Mouse (Mus musculus) liver, adult 2 months (tissue): ENCODE results near the gene Tmco5. TPM values are rescaled to one million over a fixed set of nuclear protein-coding genes. Genes with fewer than 3 reads are reported as not detected.

Source experiments
- DNase-seq: peaks from one replicate; pipeline ENCODE4 v3.0.0-alpha.2; 2011; ENCODE audit warnings: low read depth, low spot score; ENCODE audit errors: extremely low read depth
- H3K27ac ChIP-seq: fragments of 200-500 bp; replicated peaks from 2 replicates; pipeline ENCODE4 v1.5.1; 2012; ENCODE audit warnings: low read depth, mild to moderate bottlenecking, control low read depth, inconsistent platforms, low read length; ENCODE audit not compliant: insufficient read depth
- H3K27me3 ChIP-seq: fragments of 200-500 bp; 2 replicates; pipeline ENCODE4 v1.6.1; 2012; ENCODE audit warnings: mild to moderate bottlenecking, moderate library complexity, low read length, inconsistent platforms; ENCODE audit not compliant: control insufficient read depth, insufficient read depth
- H3K36me3 ChIP-seq: fragments of 200-500 bp; 2 replicates; pipeline ENCODE4 v1.6.1; 2012; ENCODE audit warnings: low read length, inconsistent platforms; ENCODE audit not compliant: control insufficient read depth, insufficient read depth
- H3K4me1 ChIP-seq: fragments of 200-500 bp; 2 replicates; pipeline ENCODE4 v1.6.1; 2011; ENCODE audit warnings: low read length; ENCODE audit not compliant: control insufficient read depth, insufficient read depth
- H3K4me3 ChIP-seq: fragments of 200-500 bp; 2 replicates; pipeline ENCODE4 v1.5.1; 2011; ENCODE audit warnings: low read depth, mild to moderate bottlenecking, control low read depth, low read length, moderate library complexity; ENCODE audit not compliant: insufficient read depth
- H3K79me2 ChIP-seq: fragments of 200-500 bp; 2 replicates; pipeline ENCODE4 v1.6.1; 2012; ENCODE audit warnings: inconsistent platforms, mild to moderate bottlenecking, low read length, moderate library complexity; ENCODE audit not compliant: control insufficient read depth, insufficient read depth
- H3K9ac ChIP-seq: fragments of 200-500 bp; 2 replicates; pipeline ENCODE4 v1.6.1; 2012; ENCODE audit warnings: low read depth, mild to moderate bottlenecking, control low read depth, inconsistent platforms, low read length
- CTCF ChIP-seq: fragments of 200-500 bp; IDR thresholded peaks from 2 replicates; pipeline ENCODE4 v1.5.1; 2011; ENCODE audit warnings: low read depth, low read length, control low read depth
- POLR2A ChIP-seq: fragments of 200-500 bp; IDR thresholded peaks from 2 replicates; pipeline ENCODE4 v1.6.1; 2011; ENCODE audit warnings: low read length, control low read depth; ENCODE audit not compliant: insufficient read depth; ENCODE audit errors: extremely low read depth
- WGBS: fragments of 180-500 bp; shearing (Covaris S2); methylation state at CpG from one replicate; pipeline ENCODE4 v1.1.7; 2018; 5-methylcytosine and 5-hydroxymethylcytosine counted together
- polyA plus RNA-seq: library from polyadenylated mRNA; depleted of rRNA; stranded (reverse); fragments of >200 nt; gene quantifications from 2 replicates; pipeline ENCODE4 v1.2.3, GENCODE M21; 2012
- total RNA-seq: library from RNA; depleted of rRNA; stranded (reverse); fragments of >200 nt; gene quantifications from 2 replicates; pipeline ENCODE4 v1.2.3, GENCODE M21; 2014

The Tmco5 gene
- total and polyA plus RNA-seq, 2 experiments, result not detected

DNA sequence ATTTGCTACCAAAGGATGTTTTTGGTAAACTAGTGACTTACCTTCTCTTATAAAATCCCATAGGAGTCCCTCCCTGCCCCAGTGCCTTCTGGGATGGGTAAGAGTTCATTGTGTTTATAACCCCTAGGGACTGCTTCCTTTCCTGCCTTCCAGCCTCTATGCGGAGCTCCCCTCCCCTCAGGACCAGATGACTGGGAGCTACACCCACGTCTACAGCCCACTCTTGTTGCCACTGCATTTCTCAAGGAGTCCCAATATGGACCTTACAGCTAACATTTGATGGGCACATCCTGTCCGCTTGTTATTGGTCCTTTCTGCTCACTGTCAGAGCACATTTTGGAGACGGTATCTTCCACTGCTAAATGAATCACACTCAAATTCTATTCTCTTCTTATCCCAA lies 36.1 kb downstream of the Tmco5 start:
- H3K27me3 ChIP-seq, result no peaks in the 10 kb centered on the region; the same call in 1 of the 2 replicates
- H3K79me2 ChIP-seq, result no peaks in the 10 kb centered on the region
- H3K9ac ChIP-seq, result no peak overlapping the region
- no peak for DNase-seq
- WGBS, result 81% methylated on average over 4 of the region's 4 CpGs
- H3K27ac ChIP-seq, result no peak overlapping the region
- H3K4me1 ChIP-seq, result no peaks in the 10 kb centered on the region; the same call in 1 of the 2 replicates
- TF ChIP-seq CTCF, result no peak
- TF ChIP-seq POLR2A, result no peak
- no peaks in the 10 kb centered on the region for H3K36me3 ChIP-seq
- no peak overlapping the region for H3K4me3 ChIP-seq

DNA sequence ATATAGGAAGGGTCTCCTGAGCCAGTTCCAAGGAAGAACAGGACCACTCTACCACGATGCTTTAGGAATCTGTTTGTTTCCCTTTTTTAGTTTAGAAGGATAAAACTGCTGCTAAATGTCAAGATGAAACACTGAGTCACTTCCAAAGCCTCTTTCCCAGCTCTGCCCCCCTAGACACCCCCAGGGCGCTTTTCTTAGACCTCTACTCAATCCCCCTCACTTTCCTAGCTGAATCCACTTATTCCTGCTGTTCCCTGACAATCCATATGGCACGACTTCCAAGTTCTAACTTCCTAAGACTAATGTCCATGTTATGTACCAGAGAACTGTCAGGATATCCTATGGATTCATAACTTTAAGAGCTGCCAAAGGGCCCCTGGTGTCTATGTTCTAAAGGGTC lies 40.1 kb downstream of the Tmco5 start:
- Histone ChIP-seq H3K4me1 (no peaks in the 10 kb centered on the region; the same call in 1 of the 2 replicates), H3K27me3 (no peaks in the 10 kb centered on the region; the same call in 1 of the 2 replicates), H3K4me3 (no peak overlapping the region), H3K27ac (no peak overlapping the region), H3K79me2 (no peaks in the 10 kb centered on the region), H3K9ac (no peak overlapping the region), H3K36me3 (no peaks in the 10 kb centered on the region)
- 60% methylated on average over 3 of the region's 3 CpGs for WGBS
- no peak for DNase-seq
- no peak for TF ChIP-seq POLR2A

DNA sequence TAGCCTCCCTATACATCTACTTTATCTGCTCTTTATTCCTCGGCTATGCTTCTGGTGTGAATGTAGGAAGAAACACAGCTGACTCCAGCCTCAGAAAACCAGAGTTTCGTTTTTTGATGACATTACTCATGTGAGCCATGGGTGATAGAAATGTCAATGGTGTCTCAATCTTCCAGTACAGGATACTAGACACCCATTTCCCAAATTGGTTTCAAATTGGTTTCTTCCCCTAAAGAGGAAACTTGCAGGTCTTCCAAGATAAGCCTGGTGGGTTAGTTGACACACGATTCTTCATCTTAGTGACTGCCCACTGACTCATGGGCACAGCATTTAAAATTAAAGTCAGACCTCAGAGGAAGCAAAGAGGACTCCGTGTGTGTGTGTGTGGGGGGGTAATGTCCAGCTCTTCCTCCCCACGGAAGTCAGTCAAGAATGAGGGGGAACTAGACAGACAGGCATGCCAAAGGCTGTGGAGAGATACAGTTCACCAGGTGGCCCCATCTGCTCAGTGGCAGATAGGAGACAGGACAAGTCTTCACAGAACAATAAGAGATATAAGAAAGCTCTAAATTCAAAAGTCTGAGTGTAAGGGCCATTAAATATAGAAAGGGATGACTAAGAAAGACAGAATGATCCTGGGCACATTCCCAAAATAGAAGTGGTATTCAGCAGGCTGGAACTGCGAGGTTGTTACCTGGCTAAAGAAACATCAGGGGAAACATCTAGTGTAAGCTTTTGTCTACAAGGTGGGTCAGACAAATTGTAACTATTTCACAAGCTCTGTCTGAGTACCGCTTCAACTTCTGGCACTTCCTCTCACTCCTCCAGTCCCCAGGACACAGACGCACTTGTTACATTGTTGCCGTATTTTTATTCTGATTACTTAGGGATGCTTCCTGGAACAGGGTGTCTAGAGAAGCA lies 44.3 kb downstream of the Tmco5 start:
- TF ChIP-seq CTCF, result no peak
- TF ChIP-seq POLR2A, result no peak
- no peaks in the 10 kb centered on the region for H3K79me2 ChIP-seq
- H3K4me3 ChIP-seq, result no peak overlapping the region
- no peaks in the 10 kb centered on the region for H3K4me1 ChIP-seq
- no peak for DNase-seq
- no peak overlapping the region for H3K27ac ChIP-seq
- H3K36me3 ChIP-seq, result no peaks in the 10 kb centered on the region
- H3K9ac ChIP-seq, result no peak overlapping the region
- H3K27me3 ChIP-seq, result no peaks in the 10 kb centered on the region
- 69% methylated on average over 9 of the region's 9 CpGs for WGBS

DNA sequence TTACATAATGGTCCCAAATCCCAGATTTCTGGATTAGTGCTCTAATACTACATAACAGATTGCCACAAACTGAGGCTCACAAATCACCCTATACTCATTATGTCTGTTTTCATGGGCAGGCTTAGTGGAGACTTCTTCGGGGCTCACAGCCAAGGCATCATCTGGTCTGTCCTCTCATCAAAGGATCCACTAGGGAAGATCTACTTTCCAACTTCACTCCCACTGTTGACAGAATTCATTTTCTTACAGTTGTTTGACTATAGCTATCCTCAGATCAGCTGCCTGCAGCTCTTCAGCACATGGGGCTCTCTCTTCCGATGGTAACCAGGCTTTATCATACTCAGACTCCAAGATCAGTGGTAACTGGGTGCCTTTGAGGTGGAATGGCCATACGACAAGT lies 45.2 kb downstream of the Tmco5 start:
- DNase-seq, result no peak
- H3K79me2 ChIP-seq, result no peaks in the 10 kb centered on the region
- no peak for TF ChIP-seq CTCF
- no peak for TF ChIP-seq POLR2A
- H3K36me3 ChIP-seq, result no peaks in the 10 kb centered on the region
- H3K9ac ChIP-seq, result no peak overlapping the region
- no peak overlapping the region for H3K4me3 ChIP-seq
- H3K27ac ChIP-seq, result no peak overlapping the region
- WGBS, result 88% methylated on average over 3 of the region's 3 CpGs
- no peaks in the 10 kb centered on the region for H3K27me3 ChIP-seq
- no peaks in the 10 kb centered on the region for H3K4me1 ChIP-seq

DNA sequence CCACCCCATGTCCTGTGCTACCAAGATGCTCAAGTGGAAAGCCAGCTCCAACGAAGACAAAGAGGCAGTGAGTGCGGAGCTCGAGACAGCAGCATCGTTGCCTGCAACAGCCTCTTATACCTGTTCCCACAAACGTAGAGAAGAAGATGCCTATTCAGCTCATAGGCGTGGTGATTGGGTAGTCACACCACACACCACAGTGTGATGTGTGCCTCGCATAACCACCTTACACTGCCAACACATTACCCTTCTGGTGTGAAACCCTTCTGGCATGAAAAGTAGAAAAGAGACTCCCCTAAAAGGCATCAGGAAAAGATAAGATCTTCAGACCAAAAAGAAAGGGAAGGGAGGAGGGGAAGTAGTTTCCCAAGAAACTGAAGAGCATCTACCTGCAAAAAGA lies 45.8 kb downstream of the Tmco5 start:
- DNase-seq, result no peak
- H3K9ac ChIP-seq, result no peak overlapping the region
- no peaks in the 10 kb centered on the region for H3K27me3 ChIP-seq
- WGBS, result 85% methylated on average over 7 of the region's 7 CpGs
- H3K36me3 ChIP-seq, result no peaks in the 10 kb centered on the region
- H3K27ac ChIP-seq, result no peak overlapping the region
- no peak overlapping the region for H3K4me3 ChIP-seq
- TF ChIP-seq CTCF, result no peak
- TF ChIP-seq POLR2A, result no peak
- H3K79me2 ChIP-seq, result no peaks in the 10 kb centered on the region
- H3K4me1 ChIP-seq, result no peaks in the 10 kb centered on the region

- H3K79me2 ChIP-seq, result no peaks in the 10 kb centered on the region
- 91% methylated on average over 5 of the region's 5 CpGs for WGBS
Measured at GRCm38 (mm10) chr2:116925230-116925629, 46.7 kb downstream of the Tmco5 start.

More at GRCm38 (mm10) chr2:116925230-116925629, 46.7 kb downstream of the Tmco5 start:
- TF ChIP-seq CTCF (no peak), POLR2A (no peak)
- H3K27ac ChIP-seq, result no peak overlapping the region
- no peaks in the 10 kb centered on the region for H3K27me3 ChIP-seq
- no peak overlapping the region for H3K9ac ChIP-seq
- H3K36me3 ChIP-seq, result no peaks in the 10 kb centered on the region
- H3K4me3 ChIP-seq, result no peak overlapping the region
- no peak for DNase-seq
- H3K4me1 ChIP-seq, result no peaks in the 10 kb centered on the region
